Mouse (Mus musculus) MEL (cell line): Measurements from ENCODE around the gene Ralb. TPM values are rescaled to one million over a fixed set of nuclear protein-coding genes. Genes with fewer than 3 reads are reported as not detected.
A peak's percentile ranks its signal among the peaks of the same experiment; 100 is the strongest.

Experiments
- DNase-seq: peaks from one replicate; pipeline ENCODE4 v3.0.0; 2011; ENCODE audit warnings: low read depth, low spot score
- H3K27ac ChIP-seq: 2 replicates; pipeline ENCODE4 v1.5.1; 2012; ENCODE audit warnings: low read depth, mild to moderate bottlenecking, control low read depth, low read length, moderate library complexity; ENCODE audit not compliant: control insufficient read depth
- H3K27me3 ChIP-seq, 2 experiments: fragments of 150-350 bp in 1 of 2; sonication (generic) in 1 of 2; 2 replicates each; pipeline ENCODE4 v1.6.1; 2012; ENCODE audit warnings: low read length in 2 of 2, mild to moderate bottlenecking in 2 of 2, improper control_type of control experiment in 1 of 2, moderate library complexity in 1 of 2; ENCODE audit not compliant: insufficient read depth in 2 of 2, control insufficient read depth in 1 of 2
- H3K36me3 ChIP-seq, 2 experiments: 2 replicates each; pipeline ENCODE4 v1.6.1; 2012 to 2014; ENCODE audit warnings: low read length in 2 of 2, improper control_type of control experiment in 1 of 2, inconsistent platforms in 1 of 2, mild to moderate bottlenecking in 1 of 2; ENCODE audit not compliant: insufficient read depth in 2 of 2, control insufficient read depth in 1 of 2
- H3K4me1 ChIP-seq, 2 experiments: fragments of 150-350 bp in 1 of 2; sonication (generic) in 1 of 2; 2 replicates each; pipeline ENCODE4 v1.6.1; 2012; ENCODE audit warnings: low read length in 2 of 2, improper control_type of control experiment in 1 of 2, mild to moderate bottlenecking in 1 of 2; ENCODE audit not compliant: insufficient read depth in 2 of 2, control insufficient read depth in 1 of 2
- H3K4me3 ChIP-seq, 2 experiments: fragments of 150-350 bp in 1 of 2; sonication (generic) in 1 of 2; 2 replicates each; pipeline ENCODE4 v1.5.1; 2012; ENCODE audit warnings: low read depth in 2 of 2, low read length in 2 of 2, mild to moderate bottlenecking in 2 of 2, moderate library complexity in 2 of 2, control low read depth in 1 of 2, improper control_type of control experiment in 1 of 2; ENCODE audit not compliant: control insufficient read depth in 1 of 2, insufficient read depth in 1 of 2
- H3K79me2 ChIP-seq: 2 replicates; pipeline ENCODE4 v1.6.1; 2012; ENCODE audit warnings: mild to moderate bottlenecking, low read length, moderate library complexity; ENCODE audit not compliant: control insufficient read depth, poor library complexity, insufficient read depth
- H3K9ac ChIP-seq: 2 replicates; pipeline ENCODE4 v1.6.1; 2012; ENCODE audit warnings: low read depth, mild to moderate bottlenecking, control low read depth, low read length, moderate library complexity; ENCODE audit not compliant: control insufficient read depth, poor library complexity, severe bottlenecking
- H3K9me3 ChIP-seq: fragments of 150-350 bp; sonication (generic); replicated peaks from 2 replicates; pipeline ENCODE4 v1.6.1; 2012; ENCODE audit warnings: mild to moderate bottlenecking, low read length, improper control_type of control experiment, moderate library complexity; ENCODE audit not compliant: insufficient read depth
- BHLHE40 ChIP-seq: IDR thresholded peaks from 2 replicates; pipeline ENCODE4 v1.6.1; 2012; ENCODE audit warnings: low read depth, mild to moderate bottlenecking, inconsistent platforms, low read length, improper control_type of control experiment, borderline replicate concordance
- CHD1 ChIP-seq: IDR thresholded peaks from 2 replicates; pipeline ENCODE4 v1.6.1; 2012; ENCODE audit warnings: low read depth, mild to moderate bottlenecking, inconsistent platforms, low read length, improper control_type of control experiment
- CHD2 ChIP-seq: IDR thresholded peaks from 2 replicates; pipeline ENCODE4 v1.6.1; 2011; ENCODE audit warnings: low read length, improper control_type of control experiment
- E2F4 ChIP-seq: IDR thresholded peaks from 2 replicates; pipeline ENCODE4 v1.6.1; 2011; ENCODE audit warnings: low read depth, low read length, improper control_type of control experiment, borderline replicate concordance
- EP300 ChIP-seq, 2 experiments: IDR thresholded peaks; 2 replicates each; pipeline ENCODE4 v1.6.1; 2011; ENCODE audit warnings: improper control_type of control experiment in 2 of 2, low read length in 2 of 2, low read depth in 1 of 2, mild to moderate bottlenecking in 1 of 2
- ETS1 ChIP-seq: IDR thresholded peaks from 2 replicates; pipeline ENCODE4 v1.6.1; 2012; ENCODE audit warnings: low read depth, mild to moderate bottlenecking, inconsistent platforms, low read length, improper control_type of control experiment, moderate library complexity
- GATA1 ChIP-seq: IDR thresholded peaks from 2 replicates; pipeline ENCODE4 v1.6.1; 2011; ENCODE audit warnings: low read depth, low read length, improper control_type of control experiment
- JUND ChIP-seq: IDR thresholded peaks from 2 replicates; pipeline ENCODE4 v1.6.1; 2011; ENCODE audit warnings: low read depth, mild to moderate bottlenecking, improper control_type of control experiment, low read length
- KAT2A ChIP-seq: conservative IDR thresholded peaks from 2 replicates; pipeline ENCODE4 v1.6.1; 2012; ENCODE audit warnings: low read depth, low read length, improper control_type of control experiment, inconsistent platforms
- MAFK ChIP-seq: IDR thresholded peaks from 2 replicates; pipeline ENCODE4 v1.6.1; 2011; ENCODE audit warnings: low read depth, mild to moderate bottlenecking, low read length, improper control_type of control experiment, borderline replicate concordance
- MEF2A ChIP-seq: IDR thresholded peaks from 2 replicates; pipeline ENCODE4 v1.6.1; 2014; ENCODE audit warnings: low read depth, mild to moderate bottlenecking, inconsistent platforms, low read length, improper control_type of control experiment; ENCODE audit not compliant: poor library complexity, insufficient replicate concordance, severe bottlenecking; ENCODE audit errors: extremely low read depth
- MXI1 ChIP-seq: IDR thresholded peaks from 2 replicates; pipeline ENCODE4 v1.6.1; 2011; ENCODE audit warnings: mild to moderate bottlenecking, low read depth, low read length, improper control_type of control experiment
- MYB ChIP-seq: IDR thresholded peaks from 2 replicates; pipeline ENCODE4 v1.6.1; 2011; ENCODE audit warnings: mild to moderate bottlenecking, low read depth, low read length, improper control_type of control experiment
- MYC ChIP-seq: IDR thresholded peaks from 2 replicates; pipeline ENCODE4 v1.6.1; 2011; ENCODE audit warnings: low read depth, mild to moderate bottlenecking, low read length, improper control_type of control experiment, moderate library complexity
- NELFE ChIP-seq: IDR thresholded peaks from 2 replicates; pipeline ENCODE4 v1.6.1; 2011; ENCODE audit warnings: low read depth, low read length, improper control_type of control experiment
- POLR2A ChIP-seq, 2 experiments: IDR thresholded peaks; 2 replicates each; pipeline ENCODE4 v1.6.1; 2011 to 2012; ENCODE audit warnings: low read length in 2 of 2, mild to moderate bottlenecking in 2 of 2, control low read depth in 1 of 2, improper control_type of control experiment in 1 of 2, low read depth in 1 of 2, moderate library complexity in 1 of 2; ENCODE audit not compliant: control insufficient read depth in 1 of 2, insufficient read depth in 1 of 2, poor library complexity in 1 of 2
- POLR2AphosphoS2 ChIP-seq: IDR thresholded peaks from 2 replicates; pipeline ENCODE4 v1.6.1; 2011; ENCODE audit warnings: low read length, improper control_type of control experiment
- POLR2AphosphoS5 ChIP-seq: IDR thresholded peaks from 2 replicates; pipeline ENCODE4 v1.6.1; 2012; ENCODE audit warnings: low read depth, borderline replicate concordance, mild to moderate bottlenecking, inconsistent platforms, low read length, moderate library complexity, mixed read lengths
- RCOR1 ChIP-seq: IDR thresholded peaks from 2 replicates; pipeline ENCODE4 v1.6.1; 2012; ENCODE audit warnings: low read depth, mild to moderate bottlenecking, inconsistent platforms, low read length, improper control_type of control experiment
- SMC3 ChIP-seq: IDR thresholded peaks from 2 replicates; pipeline ENCODE4 v1.6.1; 2011; ENCODE audit warnings: low read depth, low read length, improper control_type of control experiment
- TAL1 ChIP-seq: IDR thresholded peaks from 2 replicates; pipeline ENCODE4 v1.6.1; 2012; ENCODE audit warnings: mild to moderate bottlenecking, inconsistent platforms, low read length, moderate library complexity, mixed read lengths
- TBP ChIP-seq: IDR thresholded peaks from 2 replicates; pipeline ENCODE4 v1.8.0; 2011; ENCODE audit warnings: low read depth, low read length, improper control_type of control experiment
- TCF12 ChIP-seq: IDR thresholded peaks from 2 replicates; pipeline ENCODE4 v1.6.1; 2014; ENCODE audit warnings: low read depth, mild to moderate bottlenecking, inconsistent platforms, low read length, improper control_type of control experiment, moderate library complexity
- UBTF ChIP-seq: IDR thresholded peaks from 2 replicates; pipeline ENCODE4 v1.6.1; 2012; ENCODE audit warnings: low read depth, mild to moderate bottlenecking, inconsistent platforms, low read length, improper control_type of control experiment, moderate library complexity, borderline replicate concordance; ENCODE audit not compliant: insufficient read depth
- USF1 ChIP-seq: IDR thresholded peaks from 2 replicates; pipeline ENCODE4 v1.6.1; 2014; ENCODE audit warnings: low read depth, mild to moderate bottlenecking, inconsistent platforms, low read length, improper control_type of control experiment, moderate library complexity
- USF2 ChIP-seq, 2 experiments: IDR thresholded peaks; 2 replicates each; pipeline ENCODE4 v1.6.1; 2011 to 2012; ENCODE audit warnings: improper control_type of control experiment in 2 of 2, low read length in 2 of 2, borderline replicate concordance in 1 of 2, inconsistent platforms in 1 of 2, low read depth in 1 of 2, mild to moderate bottlenecking in 1 of 2; ENCODE audit not compliant: insufficient read depth in 1 of 2
- ZC3H11A ChIP-seq: IDR thresholded peaks from 2 replicates; pipeline ENCODE4 v1.6.1; 2012; ENCODE audit warnings: low read depth, mild to moderate bottlenecking, inconsistent platforms, low read length, improper control_type of control experiment
- ZKSCAN1 ChIP-seq: IDR thresholded peaks from 2 replicates; pipeline ENCODE4 v1.6.1; 2012; ENCODE audit warnings: low read depth, mild to moderate bottlenecking, inconsistent platforms, low read length, improper control_type of control experiment, moderate library complexity
- ZMIZ1 ChIP-seq: IDR thresholded peaks from 2 replicates; pipeline ENCODE4 v1.6.1; 2012; ENCODE audit warnings: low read depth, mild to moderate bottlenecking, inconsistent platforms, low read length, improper control_type of control experiment, moderate library complexity
- ZNF384 ChIP-seq: IDR thresholded peaks from 2 replicates; pipeline ENCODE4 v1.6.1; 2012; ENCODE audit warnings: low read depth, mild to moderate bottlenecking, inconsistent platforms, low read length, improper control_type of control experiment
- polyA plus RNA-seq, 2 experiments: library from polyadenylated mRNA; stranded (reverse) in 1 of 2; unstranded in 1 of 2; fragments of >175 nt in 1 of 2; fragments of >200 nt in 1 of 2; gene quantifications; 2 replicates each; pipeline versions ENCODE4 v1.2.1 to v1.2.4; 2012; ENCODE audit warnings: low replicate concordance in 2 of 2, low read depth in 1 of 2; ENCODE audit not compliant: insufficient read length in 2 of 2, insufficient read depth in 1 of 2, missing spikeins in 1 of 2
- total RNA-seq: library from RNA; depleted of rRNA; stranded (reverse); fragments of 300-350 nt; gene quantifications from 2 replicates; pipeline ENCODE4 v1.2.3, GENCODE M21; 2012

The Ralb gene
- total and polyA plus RNA-seq, 3 experiments, result 28.0 to 45.1 TPM; not detected in 1

- TF ChIP-seq ZC3H11A, result 0 out of 2 replicates have a peak, but pooled peaks have one; percentile 14
- TF ChIP-seq POLR2AphosphoS2, result no peak
These were observed 31.9 kb downstream of the Ralb start (continued) for GRCm38 (mm10) chr1:119472648-119473047.

- H3K36me3 ChIP-seq, result peaks cover 0 to 28% of the 10 kb centered on the region in 2 experiments; a peak in 2 of 4 replicates
- H3K4me1 ChIP-seq, result peaks cover 0 to 28% of the 10 kb centered on the region in 2 experiments; a peak in 2 of 4 replicates
- H3K27me3 ChIP-seq, result no peaks in the 10 kb centered on the region
These were observed 32.7 kb downstream of the Ralb start for GRCm38 (mm10) chr1:119471793-119472396.

GRCm38 (mm10) chr1:119463386-119463785 lies 41.2 kb downstream of the Ralb start:
- no peaks in the 10 kb centered on the region for H3K79me2 ChIP-seq
- H3K4me1 ChIP-seq, result peaks cover 0 to 5% of the 10 kb centered on the region in 2 experiments; a peak in 2 of 4 replicates
- no peak overlapping the region for H3K4me3 ChIP-seq
- no peak overlapping the region for H3K27ac ChIP-seq
- no peaks in the 10 kb centered on the region for H3K9me3 ChIP-seq
- peak; percentile 78 for DNase-seq
- H3K36me3 ChIP-seq, result no peaks in the 10 kb centered on the region; a peak in 1 of 4 replicates
- no peaks in the 10 kb centered on the region for H3K27me3 ChIP-seq
- H3K9ac ChIP-seq, result no peak overlapping the region
- TF ChIP-seq CHD1 (no peak), TBP (no peak), GATA1 (no peak), TAL1 (no peak), RCOR1 (no peak), MYB (no peak), ZMIZ1 (no peak), MEF2A (no peak), JUND (no peak), UBTF (no peak), BHLHE40 (no peak), POLR2AphosphoS5 (no peak), ETS1 (no peak), USF2 (IDR thresholded peaks at IDR 0.05; ENCODE audit: borderline replicate concordance in 1 of 2, insufficient read depth in 1 of 2, low read depth in 1 of 2, low read length in 2 of 2) (peak in 1 of 2 experiments; percentile 57; a peak in 1 of 4 replicates), MXI1 (no peak), USF1 (peak; percentile 86), MAFK (no peak), TCF12 (no peak), ZC3H11A (peak; percentile 54; the same call in 1 of the 2 replicates), CHD2 (no peak)

More at GRCm38 (mm10) chr1:119471793-119472396, 32.7 kb downstream of the Ralb start:
- no peak overlapping the region for H3K9ac ChIP-seq
- H3K79me2 ChIP-seq, result no peaks in the 10 kb centered on the region
- no peak for DNase-seq
- no peak overlapping the region for H3K4me3 ChIP-seq
- H3K9me3 ChIP-seq, result no peaks in the 10 kb centered on the region
- TF ChIP-seq KAT2A, result no peak
- TF ChIP-seq E2F4, result no peak
- no peak for TF ChIP-seq GATA1
- no peak for TF ChIP-seq ZMIZ1
- TF ChIP-seq NELFE, result no peak
- TF ChIP-seq MYB, result no peak
- no peak for TF ChIP-seq RCOR1
- TF ChIP-seq UBTF, result no peak
- TF ChIP-seq ETS1, result no peak
- no peak for TF ChIP-seq ZC3H11A
- TF ChIP-seq SMC3, result no peak
- TF ChIP-seq TAL1, result no peak
- no peak for TF ChIP-seq POLR2A (IDR thresholded peaks at IDR 0.05; ENCODE audit: control insufficient read depth in 1 of 2, insufficient read depth in 1 of 2, low read depth in 1 of 2, low read length in 2 of 2, poor library complexity in 1 of 2)
- TF ChIP-seq MYC, result no peak
- no peak for TF ChIP-seq EP300 (IDR thresholded peaks at IDR 0.05; ENCODE audit: low read depth in 1 of 2, low read length in 2 of 2)
- no peak for TF ChIP-seq ZNF384
- TF ChIP-seq TCF12, result no peak
- TF ChIP-seq POLR2AphosphoS5, result no peak
- no peak for TF ChIP-seq ZKSCAN1
- no peak for TF ChIP-seq TBP
- no peak overlapping the region for H3K27ac ChIP-seq
